Mouse (Mus musculus) adrenal gland, postnatal 25 days (tissue): Measurements from ENCODE around the gene Padi6. TPM values are rescaled to one million over a fixed set of nuclear protein-coding genes. Genes with fewer than 3 reads are reported as not detected.

Experiments used
- DNase-seq: peaks from one replicate; pipeline ENCODE4 v3.0.0; 2021; ENCODE audit warnings: mixed read lengths
- long read RNA-seq: library from polyadenylated mRNA; stranded (forward); transcript quantifications from one replicate; pipeline ENCODE4 v2.0.0, GENCODE M21; 2021
- total RNA-seq: library from RNA; stranded (reverse); gene quantifications from 2 replicates; pipeline ENCODE4 v1.2.3, GENCODE M21; 2021

Padi6 gene
- 0.15 TPM in 1 of 2 replicates, not detected in the other for total RNA-seq
- long read RNA-seq, result 0 reads

GRCm38 (mm10) chr4:140742543-140742942 lies at the start of gene Padi6:
Padi6 (minus strand) TSS chr4:140742643.
- DNase-seq, result no peak

- DNase-seq, result no peak
Observed at GRCm38 (mm10) chr4:140791071-140791470, 48.6 kb upstream of the Padi6 start.

- no peak for DNase-seq
Observed at GRCm38 (mm10) chr4:140789983-140790382, 47.5 kb upstream of the Padi6 start.

- peak; percentile 70 for DNase-seq
Observed at GRCm38 (mm10) chr4:140788983-140789382, 46.5 kb upstream of the Padi6 start.

DNA sequence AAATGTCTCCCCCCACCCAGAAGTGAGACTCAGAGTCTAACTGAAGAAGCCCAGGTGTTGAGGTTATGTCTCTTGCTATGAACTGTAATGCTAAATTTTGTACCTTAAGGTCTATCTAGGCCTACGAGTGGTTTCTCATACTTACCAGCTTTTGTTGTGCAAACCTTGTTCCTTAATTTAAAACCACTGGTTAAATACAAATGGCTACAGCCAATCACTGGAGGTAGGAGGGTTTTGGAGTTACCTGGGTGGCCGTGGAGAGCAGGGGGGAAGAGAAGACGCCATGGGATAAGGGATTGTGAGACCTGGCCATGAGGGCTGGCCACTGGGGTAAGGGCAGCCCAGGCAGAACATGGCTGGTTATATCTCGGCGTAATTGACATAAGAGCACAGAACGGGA lies 45.8 kb upstream of the Padi6 start:
- DNase-seq, result no peak

DNA sequence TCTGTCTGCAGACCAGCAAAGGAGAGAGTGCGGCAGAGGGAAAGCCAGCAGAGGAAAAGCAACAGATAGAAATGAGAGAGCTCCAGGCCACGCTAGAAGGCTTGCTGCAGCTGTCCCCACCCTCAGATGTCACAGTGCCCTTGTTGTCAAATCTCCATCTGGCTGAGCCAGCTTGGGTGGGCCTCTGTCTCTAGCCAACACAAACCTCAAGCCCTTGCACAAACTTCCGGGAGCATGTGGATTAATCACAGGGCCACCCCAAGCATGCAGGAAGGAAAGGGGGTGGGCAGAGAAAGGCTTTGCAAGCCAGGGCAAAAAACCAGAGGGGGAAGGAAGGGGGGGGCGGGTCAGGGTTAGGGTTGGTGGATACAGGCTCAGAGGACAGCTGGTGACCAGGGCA lies 45.0 kb upstream of the Padi6 start:
- DNase-seq, result no peak

- DNase-seq, result no peak
Observed at GRCm38 (mm10) chr4:140785217-140785616, 42.8 kb upstream of the Padi6 start.

DNA sequence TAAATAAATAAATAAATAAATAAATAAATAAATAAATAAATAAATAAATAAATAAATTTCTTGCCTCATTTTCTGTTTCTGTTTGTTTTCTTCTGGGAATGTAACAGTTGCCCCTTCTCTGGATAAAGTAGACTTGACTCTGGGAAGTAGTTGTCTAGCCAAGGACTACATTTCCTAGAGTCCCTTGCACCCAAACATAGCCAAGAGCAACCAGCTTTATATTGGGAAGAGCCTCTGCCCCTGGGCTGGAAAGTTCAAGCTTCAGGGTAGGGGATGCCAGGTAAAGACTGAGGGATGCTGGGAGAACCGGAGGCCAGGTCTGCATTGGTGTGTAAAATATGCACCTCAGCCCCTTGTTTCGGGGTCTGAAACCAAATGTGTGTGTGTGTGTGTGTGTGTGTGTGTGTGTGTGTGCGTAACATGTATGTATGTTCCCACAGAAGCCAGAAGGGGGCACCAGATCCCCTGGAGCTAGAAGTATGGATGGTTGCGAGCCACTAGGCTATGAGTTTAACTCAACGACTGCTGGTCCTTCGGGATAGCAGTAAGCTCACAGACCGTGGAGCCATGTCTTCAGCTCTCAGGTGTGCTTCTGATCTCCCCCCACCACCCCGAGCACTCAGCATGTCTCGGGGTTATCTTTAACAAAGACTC lies 42.0 kb upstream of the Padi6 start:
- DNase-seq, result no peak

- DNase-seq, result no peak
Observed at GRCm38 (mm10) chr4:140782821-140783220, 40.4 kb upstream of the Padi6 start.

- no peak for DNase-seq
Observed at GRCm38 (mm10) chr4:140780507-140780906, 38.1 kb upstream of the Padi6 start.

DNA sequence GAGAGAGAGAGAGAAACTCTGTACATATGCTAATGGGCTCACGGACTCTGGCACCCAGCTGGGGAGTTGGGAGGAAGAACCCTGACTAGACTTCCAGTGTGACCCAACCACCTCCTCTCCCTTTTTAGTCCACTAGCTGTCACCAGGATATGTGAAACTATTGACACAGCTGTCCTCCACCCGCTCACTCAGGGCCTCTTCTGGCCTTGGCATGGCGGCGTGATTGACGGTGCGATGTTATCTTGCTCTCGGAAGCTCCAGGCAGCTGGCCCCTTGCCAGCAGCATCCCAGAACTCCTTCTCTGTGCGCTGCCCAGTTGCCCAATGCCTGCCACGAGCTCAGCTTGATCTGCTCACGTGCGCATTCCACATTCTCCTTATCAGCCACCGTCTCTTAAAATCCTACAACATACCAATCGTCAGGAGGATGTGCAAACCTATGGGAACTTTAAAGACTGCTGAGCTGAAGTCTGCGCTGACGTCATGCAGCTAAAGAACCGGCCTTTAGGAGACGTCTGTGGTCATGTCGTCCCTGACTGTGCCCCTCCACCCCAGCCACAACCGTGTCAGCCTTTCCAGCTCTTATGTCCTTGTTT lies 37.5 kb upstream of the Padi6 start:
- DNase-seq, result peak; percentile 75

- no peak for DNase-seq
Observed at GRCm38 (mm10) chr4:140776623-140777022, 34.2 kb upstream of the Padi6 start.

- DNase-seq, result no peak
Observed at GRCm38 (mm10) chr4:140775876-140776275, 33.4 kb upstream of the Padi6 start.

- no peak for DNase-seq
Observed at GRCm38 (mm10) chr4:140774893-140775292, 32.5 kb upstream of the Padi6 start.

DNA sequence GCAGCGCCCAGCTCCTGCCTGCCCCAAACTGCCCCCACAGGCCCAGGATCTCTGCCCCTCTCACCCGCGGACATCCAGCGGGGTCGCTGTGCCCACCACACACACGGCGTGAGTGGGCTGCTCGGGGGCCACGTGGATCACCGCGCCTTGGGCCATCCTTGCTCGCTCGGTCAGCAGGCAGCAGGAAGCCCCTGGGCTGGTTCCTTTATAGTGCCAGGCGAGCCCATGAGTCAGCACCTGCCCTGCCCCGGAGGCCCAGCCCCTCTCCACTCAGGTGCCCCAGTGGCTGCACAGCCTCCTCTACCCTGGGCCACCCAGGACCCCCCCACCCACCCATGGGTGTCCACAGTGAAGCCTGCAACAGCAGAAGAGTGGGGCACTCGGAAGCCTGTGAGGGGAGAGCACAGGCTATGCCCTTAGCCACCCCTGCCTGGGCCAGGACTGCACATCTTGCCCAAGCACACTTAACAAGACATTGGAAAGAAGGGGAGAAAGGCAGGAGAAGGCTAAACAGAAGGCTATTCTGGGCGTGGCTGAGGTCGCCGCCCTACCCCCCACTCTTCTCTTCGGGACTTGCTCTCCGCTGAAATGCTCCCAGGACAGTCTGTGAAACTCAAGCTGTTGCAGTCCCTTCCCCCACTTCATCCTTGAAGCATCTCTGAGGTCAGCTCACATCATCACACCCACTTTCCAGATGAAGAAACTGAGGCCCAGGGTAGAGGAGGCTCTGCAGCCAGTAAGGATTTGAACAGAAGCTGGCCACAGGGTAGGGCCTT lies 31.8 kb upstream of the Padi6 start, which contains the start of gene Padi4:
Gene Padi4 (minus strand): TSS at position 212 of the 776 bp plus-strand sequence.
- no peak for DNase-seq

DNA sequence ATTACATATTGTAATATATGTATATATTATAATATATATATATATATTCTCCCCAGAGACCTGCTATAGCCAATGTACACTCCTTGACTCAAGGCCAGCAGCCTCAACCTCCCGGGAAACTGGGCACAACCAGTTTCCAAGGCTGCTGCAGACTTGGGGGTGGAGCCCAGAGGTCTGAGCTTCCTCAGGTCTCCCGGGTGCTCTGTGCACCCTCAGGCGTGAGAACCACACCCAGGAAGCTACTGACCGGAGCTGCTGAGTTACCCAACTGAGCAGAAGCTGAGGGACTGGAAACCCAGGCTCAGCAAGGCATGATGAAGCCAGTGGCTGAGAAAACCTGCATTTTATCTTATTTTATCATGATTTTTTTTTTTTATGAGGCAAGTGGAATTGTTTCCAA lies 28.6 kb upstream of the Padi6 start:
- no peak for DNase-seq

DNA sequence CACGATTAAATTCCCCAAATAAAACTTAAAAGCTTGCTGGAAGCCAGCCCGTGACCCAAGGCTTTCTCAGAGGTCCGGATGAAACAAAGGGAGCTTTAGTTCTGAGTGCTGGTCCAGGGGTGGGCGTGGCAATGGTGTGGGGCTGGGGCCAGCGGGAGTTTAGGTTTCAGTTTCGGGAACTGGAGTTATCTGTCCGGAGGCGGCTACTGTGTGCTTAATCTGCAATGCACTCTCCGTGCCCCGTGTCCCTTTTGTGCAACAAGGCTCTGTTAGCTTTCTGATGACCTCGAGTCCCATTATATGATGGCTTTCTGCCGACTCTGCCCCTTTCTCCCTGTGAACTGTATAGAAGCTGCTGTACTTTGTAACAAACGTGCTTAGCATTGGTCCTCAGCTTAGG lies 28.0 kb upstream of the Padi6 start:
- peak; percentile 53 for DNase-seq

- DNase-seq, result no peak
Observed at GRCm38 (mm10) chr4:140768973-140769372, 26.5 kb upstream of the Padi6 start.

- DNase-seq, result no peak
Observed at GRCm38 (mm10) chr4:140765936-140766335, 23.5 kb upstream of the Padi6 start.

- DNase-seq, result peak; percentile 52
Observed at GRCm38 (mm10) chr4:140763158-140763557, 20.7 kb upstream of the Padi6 start.

DNA sequence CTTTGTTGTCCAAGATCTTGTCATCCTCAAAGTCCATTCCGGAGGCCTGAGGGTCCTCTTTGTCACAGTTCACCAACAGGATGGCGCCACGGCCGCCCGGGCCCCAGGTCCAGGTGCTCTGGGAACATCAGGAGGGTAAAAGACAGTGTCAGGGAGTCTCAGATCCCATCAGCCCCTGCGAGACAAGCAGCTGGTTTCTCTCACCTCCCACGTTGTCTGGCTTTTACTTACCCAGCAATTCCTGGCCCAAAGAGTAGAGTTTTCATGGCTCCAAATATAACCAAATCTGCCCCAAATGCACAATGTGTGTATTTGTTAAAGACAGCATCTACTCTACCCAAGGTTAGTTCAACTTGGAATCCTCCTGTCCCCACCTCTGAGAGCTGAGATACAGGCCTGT lies 19.2 kb upstream of the Padi6 start:
- DNase-seq, result no peak

DNA sequence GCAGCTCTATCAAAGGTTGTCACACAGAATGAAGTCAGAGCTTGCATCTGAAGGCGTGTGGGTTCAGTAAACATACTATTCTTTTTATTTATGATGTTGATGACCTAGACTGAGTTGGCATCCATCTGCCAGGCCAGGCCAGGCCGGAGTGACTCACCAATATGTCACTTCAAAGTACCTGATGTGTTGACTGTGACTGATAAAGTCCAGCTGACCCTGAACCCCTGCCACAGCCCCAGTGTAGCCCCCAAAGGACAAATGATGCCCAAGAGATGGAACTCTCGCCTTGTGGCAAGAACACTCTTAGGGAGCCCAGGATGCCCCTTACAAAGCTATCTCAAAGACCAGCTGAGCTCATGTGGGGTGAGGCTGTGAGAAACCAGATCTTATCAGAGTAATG lies 13.4 kb upstream of the Padi6 start:
- peak; percentile 30 for DNase-seq

DNA sequence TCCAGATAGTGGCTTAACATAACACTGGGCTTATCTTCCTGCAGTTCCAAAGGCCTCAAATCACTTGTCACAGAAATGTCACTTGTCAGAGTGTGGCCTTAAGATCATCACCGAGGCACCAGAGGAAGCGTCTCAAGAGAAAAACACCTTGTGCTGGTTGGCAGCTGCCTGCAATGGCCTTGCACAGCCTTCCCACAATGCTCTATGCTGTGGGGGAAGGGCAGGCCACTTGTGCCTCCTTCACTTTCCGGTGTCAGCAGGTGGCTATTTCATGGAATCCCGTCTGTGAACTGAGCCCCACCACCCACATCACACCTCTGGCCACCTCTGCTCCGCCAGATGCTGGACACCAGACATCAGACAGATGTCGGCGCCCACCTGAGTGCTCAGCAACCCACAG lies 10.9 kb upstream of the Padi6 start:
- no peak for DNase-seq
